In the genomic region with DNA sequence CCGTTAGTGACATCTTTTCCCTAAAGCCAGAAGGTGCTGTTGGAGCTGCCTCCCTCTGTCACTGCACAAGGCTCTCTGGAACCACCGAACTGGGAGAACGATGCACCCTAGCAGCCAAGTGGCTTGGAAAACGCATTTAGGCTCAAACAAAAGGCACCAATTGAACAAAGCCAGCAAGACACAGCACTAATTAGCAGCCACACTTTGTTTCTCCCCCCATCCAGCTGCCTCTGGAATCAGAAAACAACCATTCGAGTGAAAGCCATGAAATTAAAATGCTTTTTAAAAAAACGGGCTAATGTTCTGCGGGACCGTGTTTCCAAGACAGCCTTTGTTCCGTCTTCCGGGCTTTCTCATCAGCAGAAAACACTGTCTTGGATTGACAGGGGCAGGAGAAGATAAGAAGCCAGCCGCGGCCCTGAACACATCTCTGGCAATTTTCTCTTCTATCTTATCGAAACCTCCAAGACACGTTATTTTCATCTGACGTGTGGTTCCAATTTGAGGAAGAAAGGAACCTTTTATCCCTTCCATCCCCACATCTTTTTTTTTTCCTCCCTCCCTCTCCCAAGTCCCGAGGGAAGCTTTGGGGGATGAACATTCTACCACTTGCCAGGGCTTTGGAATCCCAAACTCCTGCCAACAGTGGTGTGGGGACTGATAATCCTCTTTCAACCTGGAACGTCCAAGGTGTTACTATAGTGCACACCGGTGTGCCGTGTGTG, we compare ENCODE assay signal across 8 mouse cellular contexts. TPM values are rescaled to one million over a fixed set of nuclear protein-coding genes. Genes with fewer than 3 reads are reported as not detected.
DNase-seq lines count a peak whose midpoint lies in the region; ATAC-seq lines count a peak whose summit lies in the region.

No protein-coding gene starts in this region.

- H3K27ac ChIP-seq in neural tube, embryonic 11.5 days (ENCODE audit: low read depth, low read length): 0 out of 2 replicates have a peak overlapping the region, but pooled peaks have one; percentile 21
- H3K27ac ChIP-seq in forebrain, embryonic 13.5 days: peak overlapping the region; percentile 86

- H3K4me3 ChIP-seq in neural tube, embryonic 11.5 days (ENCODE audit: low read depth, low read length): no peak overlapping the region
- H3K4me3 ChIP-seq in forebrain, embryonic 13.5 days: peak overlapping the region; percentile 3; the same call in 1 of the 2 replicates

- ATAC-seq in neural tube, embryonic 11.5 days (ENCODE audit: insufficient read depth, low FRiP score, low TSS enrichment): no peak
- peak; percentile 41 for ATAC-seq in forebrain, embryonic 13.5 days

- no peak overlapping the region for H3K9ac ChIP-seq in neural tube, embryonic 11.5 days (ENCODE audit: low read length)
- peak overlapping the region; percentile 38; the same call in 1 of the 2 replicates for H3K9ac ChIP-seq in forebrain, embryonic 13.5 days

- DNase-seq in neural tube, embryonic 11.5 days (ENCODE audit: low spot score): peak; percentile 53
- DNase-seq in neural tube, embryonic 10.5 days (ENCODE audit: extremely low spot score, low spot score): no peak
- DNase-seq in liver: peak; percentile 52
- DNase-seq in retina, embryonic 14.5 days (ENCODE audit: low spot score): peak; percentile 75
- no peak for DNase-seq in spleen, postnatal 14 days (ENCODE audit: low spot score in 2 of 2)
- DNase-seq in cerebellum, adult 9-10 months: no peak
- DNase-seq in yolk sac, embryonic 10.5 days (ENCODE audit: low spot score): no peak

- H3K4me2 ChIP-seq in neural tube, embryonic 11.5 days (ENCODE audit: low read depth): peak overlapping the region; percentile 13; the same call in 1 of the 2 replicates
- peak overlapping the region; percentile 47 for H3K4me2 ChIP-seq in forebrain, embryonic 13.5 days

- H3K27me3 ChIP-seq in neural tube, embryonic 11.5 days (ENCODE audit: control insufficient read depth, insufficient read depth, low read length): no peaks in the 10 kb centered on the region
- H3K27me3 ChIP-seq in forebrain, embryonic 13.5 days: peaks cover 6% of the 10 kb centered on the region; the same call in 1 of the 2 replicates

- WGBS in neural tube, embryonic 11.5 days: 9% methylated on average over 19 of the region's 19 CpGs
- 1% methylated on average over 19 of the region's 19 CpGs for WGBS in forebrain, embryonic 13.5 days

- peaks cover 13% of the 10 kb centered on the region for H3K4me1 ChIP-seq in neural tube, embryonic 11.5 days (ENCODE audit: control insufficient read depth, insufficient read depth, low read length)
- H3K4me1 ChIP-seq in forebrain, embryonic 13.5 days: peaks cover 44% of the 10 kb centered on the region

- no peaks in the 10 kb centered on the region for H3K36me3 ChIP-seq in neural tube, embryonic 11.5 days (ENCODE audit: control insufficient read depth, insufficient read depth, low read length)
- H3K36me3 ChIP-seq in forebrain, embryonic 13.5 days (ENCODE audit: poor library complexity, severe bottlenecking): no peaks in the 10 kb centered on the region

- no peaks in the 10 kb centered on the region for H3K9me3 ChIP-seq in neural tube, embryonic 11.5 days (ENCODE audit: control insufficient read depth, low read length)
- no peaks in the 10 kb centered on the region for H3K9me3 ChIP-seq in forebrain, embryonic 13.5 days (replicated peaks)

RNA-seq across cellular contexts. Expression of gene Sec14l1, which starts 54.8 kb away (rescaled TPM):
- polyA plus RNA-seq in neural tube, embryonic 11.5 days (2014; fragmentation: Nextera tagmentation; extraction: Ambion mirVana): 41.5 and 44.2 TPM in 2 replicates
- polyA plus RNA-seq in forebrain, embryonic 13.5 days (2015; fragmentation: Nextera tagmentation; extraction: Ambion mirVana): 60.3 and 62.1 TPM in 2 replicates

Comparison
In these comparisons a context has a peak if more than half of its experiments do, and no peak if none do; other contexts are left out.
1. DNase-seq: peak in neural tube, embryonic 11.5 days (single experiment), liver (single experiment) and retina, embryonic 14.5 days (single experiment); none in neural tube, embryonic 10.5 days (single experiment), spleen, postnatal 14 days (0 of 2), cerebellum, adult 9-10 months (single experiment) and yolk sac, embryonic 10.5 days (single experiment).